Mouse (Mus musculus) adrenal gland, postnatal 14 days (tissue): Measurements from ENCODE around the gene Sema4c. TPM values are rescaled to one million over a fixed set of nuclear protein-coding genes. Genes with fewer than 3 reads are reported as not detected.
A peak's percentile ranks its signal among the peaks of the same experiment; 100 is the strongest.
"Not testable (repeated sequence)": the region's sequence is repeated elsewhere in the genome, so short reads cannot be mapped to it uniquely, and the experiment has no call there.

Source experiments
- DNase-seq: peaks from one replicate; pipeline ENCODE4 v3.0.0; 2021; ENCODE audit warnings: mixed read lengths
- total RNA-seq: library from RNA; stranded (reverse); gene quantifications from 2 replicates; pipeline ENCODE4 v1.2.3, GENCODE M21; 2021

Sema4c gene
- total RNA-seq, 1 experiment from 2014 or later: 20.7 TPM

- peak; percentile 95 for DNase-seq
These were observed 1.3 kb downstream of the Sema4c start for GRCm38 (mm10) chr1:36556553-36557456.

DNA sequence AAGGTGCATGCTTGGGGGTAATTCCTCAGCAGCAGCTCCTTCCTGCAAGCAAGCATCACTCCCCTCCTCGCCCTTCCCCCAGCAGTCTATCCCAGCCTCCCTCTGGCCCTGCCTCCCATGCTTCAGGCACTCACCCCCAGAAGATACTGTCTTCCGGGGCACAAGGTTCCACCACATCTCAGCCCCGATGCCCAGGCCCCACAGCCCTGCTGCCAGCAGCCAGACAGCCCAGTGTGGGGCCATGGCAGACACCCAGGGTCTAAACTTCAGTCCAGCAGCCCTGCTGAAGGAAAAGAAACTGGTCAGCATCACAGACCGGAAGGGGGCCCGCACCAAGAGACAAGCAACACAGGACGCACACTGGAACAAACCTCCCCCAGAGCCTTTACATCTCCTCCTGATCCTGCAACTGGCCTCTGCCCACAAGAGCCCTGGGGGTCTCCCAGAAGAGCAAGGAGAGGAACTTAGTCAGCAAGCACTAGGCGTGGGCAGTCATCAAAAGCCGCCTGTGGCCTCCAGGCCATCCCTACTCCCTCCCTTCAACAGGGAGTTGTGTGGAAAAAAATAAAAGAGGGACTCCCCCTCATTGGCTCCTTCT lies 2.3 kb downstream of the Sema4c start:
- peak; percentile 50 for DNase-seq

- peak; percentile 60 for DNase-seq
These were observed 3.3 kb downstream of the Sema4c start for GRCm38 (mm10) chr1:36554633-36555399.

DNA sequence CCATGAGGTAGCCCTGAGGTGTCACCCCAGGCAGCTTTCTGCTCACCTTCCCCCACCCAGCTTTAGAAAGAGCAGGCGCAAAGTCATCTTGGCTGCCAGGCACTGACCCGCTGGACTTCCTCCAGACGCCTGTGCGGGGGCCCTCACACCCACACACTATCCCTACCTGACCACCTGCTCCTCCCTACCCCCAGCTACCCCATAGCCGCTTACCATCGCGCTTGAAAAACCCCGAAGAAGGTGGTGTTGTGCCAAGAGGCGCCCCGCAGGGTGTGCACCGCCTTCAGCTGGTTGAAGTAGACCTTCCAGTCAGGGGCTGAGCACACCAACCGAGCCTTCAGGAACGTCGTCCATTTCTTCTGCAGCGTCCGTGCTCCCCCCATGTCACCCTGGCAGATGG lies 5.6 kb downstream of the Sema4c start:
- no peak for DNase-seq

- no peak for DNase-seq
These were observed 6.2 kb downstream of the Sema4c start for GRCm38 (mm10) chr1:36551904-36552303.

- DNase-seq: no peak
These were observed 7.9 kb downstream of the Sema4c start for GRCm38 (mm10) chr1:36550075-36550863.

DNA sequence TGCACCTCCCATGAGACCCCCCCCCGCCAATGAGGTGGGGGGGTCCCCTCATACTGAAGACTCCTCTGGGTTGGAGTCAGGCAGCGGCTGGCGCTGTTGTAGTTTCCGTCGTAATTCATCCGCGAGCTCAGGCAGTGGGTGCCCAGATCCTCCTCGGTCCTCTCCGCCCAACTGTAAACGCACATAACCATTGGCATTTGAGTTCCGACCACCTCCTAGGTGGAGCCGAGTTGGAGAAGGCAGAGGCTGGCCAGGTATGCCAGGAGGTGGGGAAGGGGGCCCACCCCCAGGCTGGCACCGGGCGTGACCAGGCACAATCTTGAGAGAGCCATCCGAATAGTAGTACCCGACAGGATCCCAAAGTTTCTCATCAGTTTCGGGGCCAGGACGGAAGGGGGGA lies 8.7 kb downstream of the Sema4c start:
- no peak for DNase-seq

DNA sequence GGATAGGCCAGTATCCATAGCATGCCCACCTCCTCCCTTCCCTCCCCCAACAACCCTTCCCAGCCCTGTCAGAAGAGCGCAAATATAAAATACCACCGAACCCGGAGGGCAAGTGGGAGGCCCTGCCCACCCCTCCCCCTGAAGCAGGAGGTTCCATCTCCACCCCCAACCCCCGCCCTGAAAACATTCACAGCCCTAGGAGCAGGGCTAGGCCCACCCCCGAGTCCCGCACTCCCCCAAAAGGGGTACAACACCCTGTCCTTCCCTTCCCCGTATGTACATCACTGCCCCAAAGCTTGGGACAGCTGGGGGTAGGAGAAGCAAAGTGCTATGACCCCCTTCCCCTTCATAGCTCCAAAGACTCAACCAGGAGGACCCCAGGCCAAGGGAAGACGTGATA lies 9.4 kb downstream of the Sema4c start:
- no peak for DNase-seq

- DNase-seq: peak; percentile 57
These were observed 10.1 kb downstream of the Sema4c start for GRCm38 (mm10) chr1:36547981-36548598.

GRCm38 (mm10) chr1:36546888-36547471 lies 11.2 kb downstream of the Sema4c start, which contains the start of gene Ankrd39:
Gene Ankrd39, minus strand, starts transcription at chr1:36547445.
- DNase-seq: peak; percentile 98

- no peak for DNase-seq
These were observed 12.1 kb downstream of the Sema4c start for GRCm38 (mm10) chr1:36545845-36546600.

DNA sequence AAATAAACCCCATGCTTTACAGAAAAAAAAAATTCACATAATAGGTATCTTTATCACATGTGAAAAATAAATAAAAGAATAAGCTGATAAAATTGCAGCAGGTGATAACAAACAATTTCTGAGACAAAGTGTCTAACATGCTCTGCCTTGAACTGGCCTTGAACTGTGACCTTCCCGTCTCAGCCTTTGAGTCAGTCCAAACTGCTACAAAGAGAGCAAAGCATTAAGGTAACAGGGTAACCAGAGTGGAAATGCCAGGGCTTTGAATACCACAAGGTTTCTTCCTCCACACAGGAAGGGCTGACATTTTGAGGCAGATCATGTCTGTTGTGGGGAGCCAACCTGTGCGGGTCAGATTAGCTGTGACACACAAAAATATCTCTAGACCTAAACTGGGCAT lies 12.8 kb downstream of the Sema4c start:
- DNase-seq: no peak

GRCm38 (mm10) chr1:36542925-36543324 lies 15.2 kb downstream of the Sema4c start:
- no peak for DNase-seq

GRCm38 (mm10) chr1:36541844-36542243 lies 16.3 kb downstream of the Sema4c start:
- no peak for DNase-seq

GRCm38 (mm10) chr1:36540807-36541206 lies 17.3 kb downstream of the Sema4c start:
- DNase-seq: no peak

DNA sequence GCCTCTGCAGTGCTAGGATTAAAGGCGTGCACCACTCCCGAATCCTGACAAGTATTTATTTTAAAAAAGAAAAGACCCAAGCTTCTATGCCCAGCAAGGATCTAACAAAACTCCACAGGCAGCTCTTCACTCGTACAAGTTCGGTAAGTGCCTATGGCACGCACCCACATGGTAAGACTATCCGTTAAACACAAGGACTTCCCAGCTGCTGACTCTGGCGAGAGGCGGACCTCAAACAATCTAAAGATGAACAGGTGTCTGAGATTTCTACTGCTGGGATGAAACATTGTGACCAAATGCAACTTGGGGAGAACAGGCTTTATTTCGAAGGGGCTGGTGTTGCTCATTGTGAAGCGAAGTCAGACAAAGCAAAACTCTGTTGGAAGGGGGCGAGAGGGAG lies 18.0 kb downstream of the Sema4c start:
- no peak for DNase-seq

- peak; percentile 94 for DNase-seq
These were observed 19.0 kb downstream of the Sema4c start, which contains the start of gene Gm42417 for GRCm38 (mm10) chr1:36539186-36539585. Gene Gm42417, minus strand, starts transcription at chr1:36539429.

DNA sequence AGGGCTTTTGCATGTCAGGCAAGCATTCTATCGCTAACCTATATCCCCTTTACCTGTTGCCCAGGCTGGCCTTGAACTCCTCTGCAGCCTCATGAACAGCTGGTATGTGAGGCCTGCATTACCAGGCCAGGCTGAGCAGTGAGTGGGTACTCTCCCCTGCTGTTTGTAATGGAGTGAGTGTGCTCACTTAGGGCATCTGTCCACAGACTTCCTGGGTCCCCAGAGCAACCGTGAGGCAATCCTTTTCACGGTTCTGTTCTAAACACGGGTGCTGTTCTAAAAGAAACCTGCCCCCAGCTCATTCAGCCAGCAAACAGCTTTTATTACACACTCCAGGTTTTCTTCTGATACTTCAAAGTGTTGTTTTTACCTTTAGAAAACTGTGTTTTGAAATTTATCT lies 19.4 kb downstream of the Sema4c start:
- DNase-seq: no peak

GRCm38 (mm10) chr1:36536783-36537182 lies 21.4 kb downstream of the Sema4c start, which contains the start of gene Ankrd23:
Gene Ankrd23, minus strand, starts transcription at chr1:36536883.
- not testable (repeated sequence) for DNase-seq

- DNase-seq: no peak
These were observed 21.8 kb downstream of the Sema4c start for GRCm38 (mm10) chr1:36536397-36536728.
